Mouse (Mus musculus): Measurements from ENCODE around the gene Insr. TPM values are rescaled to one million over a fixed set of nuclear protein-coding genes. Genes with fewer than 3 reads are reported as not detected.
A peak's percentile ranks its signal among the peaks of the same experiment; 100 is the strongest.
"Not testable (repeated sequence)": the region's sequence is repeated elsewhere in the genome, so short reads cannot be mapped to it uniquely, and the experiment has no call there.

Insr gene
- total and polyA plus RNA-seq, 3 experiments, result 2.1 to 4.6 (median 3.0) TPM

- Histone ChIP-seq H3K27me3 (replicated peaks) (no peaks in the 10 kb centered on the region), H3K4me1 (ENCODE audit: control insufficient read depth in 1 of 2, insufficient read depth in 2 of 2) (no peaks in the 10 kb centered on the region), H3K36me3 (replicated peaks in 1 of 2; ENCODE audit: control insufficient read depth in 1 of 2, insufficient read depth in 1 of 2, low read length in 1 of 2) (peaks cover 0 to 55% of the 10 kb centered on the region in 2 experiments), H3K27ac (ENCODE audit: insufficient read depth, low read depth) (no peak overlapping the region), H3K9me3 (replicated peaks; ENCODE audit: low read length) (peaks cover 7% of the 10 kb centered on the region), H3K4me2 (ENCODE audit: insufficient read depth, low read depth, poor library complexity, severe bottlenecking) (no peak overlapping the region), H3K9ac (ENCODE audit: insufficient read depth, low read depth) (no peak overlapping the region), H3K4me3 (replicated peaks in 1 of 3; ENCODE audit: low read depth in 2 of 3, low read length in 2 of 3, poor library complexity in 1 of 3) (no peak overlapping the region), H3K79me2 (replicated peaks; ENCODE audit: control insufficient read depth, extremely low read depth, insufficient read depth, poor library complexity, severe bottlenecking) (no peaks in the 10 kb centered on the region)
- in situ Hi-C loops (cut with MboI; ENCODE audit: low pct_ligation_motif_present, low pct_unique_long_range_greater_than_20kb, low sequenced_read_pairs) (no loop called here), dilution Hi-C loops (cut with MboI; ENCODE audit: extremely low pct_ligation_motif_present, extremely low pct_unique_long_range_greater_than_20kb, low sequenced_read_pairs) (no loop called here)
- DNase-seq (ENCODE audit: extremely low read depth), result no peak
- TF ChIP-seq ZC3H11A (IDR thresholded peaks at IDR 0.05; ENCODE audit: low read depth, low read length), result no peak
- no peak for TF ChIP-seq MAFK (IDR thresholded peaks at IDR 0.05; ENCODE audit: insufficient replicate concordance, low read length)
- TF ChIP-seq POLR2AphosphoS2 (IDR thresholded peaks at IDR 0.05; ENCODE audit: low read depth, low read length), result no peak
- no peak for TF ChIP-seq UBTF (IDR thresholded peaks at IDR 0.05; ENCODE audit: low read depth, low read length)
- no peak for TF ChIP-seq MAX (IDR thresholded peaks at IDR 0.05; ENCODE audit: low read length)
- TF ChIP-seq HCFC1 (IDR thresholded peaks at IDR 0.05; ENCODE audit: low read depth, low read length), result no peak
- TF ChIP-seq BHLHE40 (IDR thresholded peaks at IDR 0.05; ENCODE audit: low read depth, low read length), result no peak
- no peak for TF ChIP-seq JUND (conservative IDR thresholded peaks at IDR 0.05; ENCODE audit: low read depth, low read length)
- TF ChIP-seq MYC (IDR thresholded peaks at IDR 0.05; ENCODE audit: low read depth, low read length), result no peak
- TF ChIP-seq TBP (conservative IDR thresholded peaks at IDR 0.05; ENCODE audit: low read depth, low read length), result no peak
- TF ChIP-seq JUN (IDR thresholded peaks at IDR 0.05; ENCODE audit: insufficient read depth, low read depth, low read length), result no peak
- no peak for TF ChIP-seq CHD2 (IDR thresholded peaks at IDR 0.05; ENCODE audit: low read length)
- no peak for TF ChIP-seq ZKSCAN1 (IDR thresholded peaks at IDR 0.05; ENCODE audit: borderline replicate concordance, low read depth, low read length)
- TF ChIP-seq TCF12 (IDR thresholded peaks at IDR 0.05; ENCODE audit: low read depth, low read length), result no peak
- no peak for TF ChIP-seq IRF4 (IDR thresholded peaks at IDR 0.05; ENCODE audit: low read depth, low read length)
- no peak for TF ChIP-seq PAX5 (IDR thresholded peaks at IDR 0.05; ENCODE audit: low read length)
- no peak for TF ChIP-seq RCOR1 (conservative IDR thresholded peaks at IDR 0.05; ENCODE audit: low read depth, low read length)
- TF ChIP-seq GABPA (IDR thresholded peaks at IDR 0.05; ENCODE audit: insufficient replicate concordance, low read depth, low read length), result no peak
- TF ChIP-seq MAZ (IDR thresholded peaks at IDR 0.05; ENCODE audit: low read depth, low read length), result no peak
Measured at GRCm38 (mm10) chr8:3172246-3172645, 107.2 kb downstream of the Insr start.

- Histone ChIP-seq H3K4me1 (ENCODE audit: control insufficient read depth in 1 of 2, insufficient read depth in 2 of 2) (no peaks in the 10 kb centered on the region), H3K9ac (ENCODE audit: insufficient read depth, low read depth) (no peak overlapping the region), H3K79me2 (replicated peaks; ENCODE audit: control insufficient read depth, extremely low read depth, insufficient read depth, poor library complexity, severe bottlenecking) (no peaks in the 10 kb centered on the region), H3K4me2 (ENCODE audit: insufficient read depth, low read depth, poor library complexity, severe bottlenecking) (no peak overlapping the region), H3K4me3 (replicated peaks in 1 of 3; ENCODE audit: low read depth in 2 of 3, low read length in 2 of 3, poor library complexity in 1 of 3) (no peak overlapping the region), H3K27ac (ENCODE audit: insufficient read depth, low read depth) (no peak overlapping the region), H3K27me3 (replicated peaks) (no peaks in the 10 kb centered on the region), H3K36me3 (replicated peaks in 1 of 2; ENCODE audit: control insufficient read depth in 1 of 2, insufficient read depth in 1 of 2, low read length in 1 of 2) (no peaks in the 10 kb centered on the region), H3K9me3 (replicated peaks; ENCODE audit: low read length) (no peaks in the 10 kb centered on the region)
- DNase-seq (ENCODE audit: extremely low read depth), result peak; percentile 7
- dilution Hi-C loops (cut with MboI; ENCODE audit: extremely low pct_ligation_motif_present, extremely low pct_unique_long_range_greater_than_20kb, low sequenced_read_pairs), result no loop called here
- in situ Hi-C loops (cut with MboI; ENCODE audit: low pct_ligation_motif_present, low pct_unique_long_range_greater_than_20kb, low sequenced_read_pairs), result no loop called here
- TF ChIP-seq RAD21 (IDR thresholded peaks at IDR 0.05; ENCODE audit: low read depth, low read length) (peak; percentile 22), MAFK (IDR thresholded peaks at IDR 0.05; ENCODE audit: insufficient replicate concordance, low read length) (no peak)
Measured at GRCm38 (mm10) chr8:3146506-3146905, 132.9 kb downstream of the Insr start.

- DNase-seq (ENCODE audit: extremely low read depth); in situ Hi-C loops (cut with MboI; ENCODE audit: low pct_ligation_motif_present, low pct_unique_long_range_greater_than_20kb, low sequenced_read_pairs); dilution Hi-C loops (cut with MboI; ENCODE audit: extremely low pct_ligation_motif_present, extremely low pct_unique_long_range_greater_than_20kb, low sequenced_read_pairs); H3K4me3 ChIP-seq (replicated peaks in 1 of 3; ENCODE audit: low read depth in 2 of 3, low read length in 2 of 3, poor library complexity in 1 of 3); H3K27ac ChIP-seq (ENCODE audit: insufficient read depth, low read depth); H3K4me1 ChIP-seq (ENCODE audit: control insufficient read depth in 1 of 2, insufficient read depth in 2 of 2); H3K27me3 ChIP-seq (replicated peaks); H3K36me3 ChIP-seq (replicated peaks in 1 of 2; ENCODE audit: control insufficient read depth in 1 of 2, insufficient read depth in 1 of 2, low read length in 1 of 2); H3K9ac ChIP-seq (ENCODE audit: insufficient read depth, low read depth); H3K79me2 ChIP-seq (replicated peaks; ENCODE audit: control insufficient read depth, extremely low read depth, insufficient read depth, poor library complexity, severe bottlenecking); H3K9me3 ChIP-seq (replicated peaks; ENCODE audit: low read length); H3K4me2 ChIP-seq (ENCODE audit: insufficient read depth, low read depth, poor library complexity, severe bottlenecking): not testable (repeated sequence)
Measured at GRCm38 (mm10) chr8:3100416-3100815, 179.0 kb downstream of the Insr start.

All from CH12.LX (cell line).